Mouse (Mus musculus): ENCODE measurements around the gene Mdm2. TPM values are rescaled to one million over a fixed set of nuclear protein-coding genes. Genes with fewer than 3 reads are reported as not detected.

Gene Mdm2
- polyA plus RNA-seq (2021; fragmentation: Nextera tagmentation): 25.0 and 28.1 TPM in 2 replicates
- long read RNA-seq, experiment 1, transcript Mdm2-201 (12 exons, 3,099 nt): major isoform, 20 of 56 reads
- long read RNA-seq, experiment 1, partial matches to known transcripts: 20 of 56 reads
- long read RNA-seq, experiment 1, other reads (novel, unspliced or antisense): 16 of 56 reads
- long read RNA-seq, experiment 2, transcript Mdm2-201 (12 exons, 3,099 nt): major isoform, 130 of 289 reads
- long read RNA-seq, experiment 2, partial matches to known transcripts: 88 of 289 reads
- long read RNA-seq, experiment 2, other reads (novel, unspliced or antisense): 70 of 289 reads

GRCm38 (mm10) chr10:117710604-117711141 lies at the start of gene Mdm2:
TSS of gene Mdm2 (minus strand) at chr10:117710758.

DNA sequence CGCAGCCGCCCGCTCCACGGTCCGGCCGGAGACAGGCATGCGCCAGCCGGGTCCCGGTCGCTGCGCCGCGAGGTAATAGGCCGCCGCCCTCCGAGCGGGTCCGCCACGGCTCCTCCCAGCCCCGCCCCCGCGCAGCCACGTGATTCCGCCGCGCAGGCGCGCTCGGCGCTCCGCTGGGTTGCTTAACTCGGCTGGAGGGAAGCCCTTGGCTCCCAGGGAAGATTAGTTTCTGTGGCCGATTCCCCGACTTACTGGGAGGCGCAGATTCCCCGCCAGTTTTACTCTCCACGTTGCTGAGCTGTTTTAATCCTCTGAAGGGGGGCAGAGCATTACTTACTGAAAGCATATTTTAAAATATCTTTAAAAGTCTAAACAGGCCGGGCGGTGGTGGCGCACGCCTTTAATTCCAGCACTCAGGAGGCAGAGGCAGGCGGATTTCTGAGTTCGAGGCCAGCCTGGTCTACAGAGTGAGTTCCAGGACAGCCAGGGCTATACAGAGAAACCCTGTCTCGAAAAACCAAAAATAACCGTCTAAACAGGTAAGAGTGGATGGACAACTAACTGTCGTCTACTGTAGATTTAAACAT lies 35.8 kb upstream of the Mdm2 start, which contains the start of gene Slc35e3:
Gene Slc35e3, minus strand, starts transcription at position 69 of the 587 bp plus-strand sequence.

Other genes starting within 250 kb of the Mdm2 start
- 11.4 and 12.5 TPM in 2 replicates for gene Cpm, start 81.3 kb downstream of the Mdm2 start, polyA plus RNA-seq (2021; fragmentation: Nextera tagmentation)
- 1.5 and 1.7 TPM in 2 replicates for gene Slc35e3, start 35.6 kb upstream of the Mdm2 start, polyA plus RNA-seq (2021; fragmentation: Nextera tagmentation)
- 8.7 and 9.5 TPM in 2 replicates for gene Nup107, start 81.9 kb upstream of the Mdm2 start, polyA plus RNA-seq (2021; fragmentation: Nextera tagmentation)
- gene Rap1b, start 135.3 kb upstream of the Mdm2 start, polyA plus RNA-seq (2021; fragmentation: Nextera tagmentation): 26.7 and 26.9 TPM in 2 replicates